Mouse (Mus musculus): ENCODE results near the gene Zbtb42. TPM values are rescaled to one million over a fixed set of nuclear protein-coding genes. Genes with fewer than 3 reads are reported as not detected.
A peak's percentile ranks its signal among the peaks of the same experiment; 100 is the strongest.

Zbtb42 gene
- polyA plus RNA-seq, 1 experiment from 2014 or later = 4.7 TPM

- H3K27me3 ChIP-seq (ENCODE audit: control insufficient read depth, insufficient read depth, low read length) = no peaks in the 10 kb centered on the region
- H3K4me2 ChIP-seq (replicated peaks) = no peak overlapping the region
- no peak overlapping the region for H3K27ac ChIP-seq
- 84% methylated on average over 6 of the region's 6 CpGs for WGBS
- DNase-seq (ENCODE audit: low spot score) (no peak), ATAC-seq (ENCODE audit: low FRiP score) (no peak)
- H3K9ac ChIP-seq = no peak overlapping the region
- H3K36me3 ChIP-seq (replicated peaks; ENCODE audit: control insufficient read depth, insufficient read depth) = peaks cover 82% of the 10 kb centered on the region
- H3K9me3 ChIP-seq (ENCODE audit: control insufficient read depth, low read length) = no peaks in the 10 kb centered on the region
- H3K4me1 ChIP-seq (replicated peaks; ENCODE audit: control insufficient read depth, insufficient read depth, low read length) = peaks cover 42% of the 10 kb centered on the region
- no peak overlapping the region for H3K4me3 ChIP-seq (replicated peaks; ENCODE audit: low read length)
Measured at GRCm38 (mm10) chr12:112659109-112659508, 19.5 kb upstream of the Zbtb42 start.

GRCm38 (mm10) chr12:112660576-112661326 is 17.9 kb upstream of the Zbtb42 start:
- DNase-seq (ENCODE audit: low spot score) (peak; percentile 82), ATAC-seq (ENCODE audit: low FRiP score) (peak; percentile 47; the same call in 1 of the 2 replicates)
- Histone ChIP-seq H3K4me1 (replicated peaks; ENCODE audit: control insufficient read depth, insufficient read depth, low read length) (peaks cover 58% of the 10 kb centered on the region), H3K27me3 (ENCODE audit: control insufficient read depth, insufficient read depth, low read length) (no peaks in the 10 kb centered on the region), H3K27ac (peak overlapping the region; percentile 88), H3K9ac (peak overlapping the region; percentile 1; the same call in 1 of the 2 replicates), H3K4me2 (replicated peaks) (peak overlapping the region; percentile 39), H3K4me3 (replicated peaks; ENCODE audit: low read length) (no peak overlapping the region), H3K36me3 (replicated peaks; ENCODE audit: control insufficient read depth, insufficient read depth) (peaks cover 75% of the 10 kb centered on the region), H3K9me3 (ENCODE audit: control insufficient read depth, low read length) (no peaks in the 10 kb centered on the region)
- 35% methylated on average over 5 of the region's 5 CpGs for WGBS

GRCm38 (mm10) chr12:112661327-112661605 is 17.4 kb upstream of the Zbtb42 start:
- ATAC-seq (ENCODE audit: low FRiP score) (no peak), DNase-seq (ENCODE audit: low spot score) (no peak)
- Histone ChIP-seq H3K9me3 (ENCODE audit: control insufficient read depth, low read length) (no peaks in the 10 kb centered on the region), H3K27me3 (ENCODE audit: control insufficient read depth, insufficient read depth, low read length) (no peaks in the 10 kb centered on the region), H3K4me1 (replicated peaks; ENCODE audit: control insufficient read depth, insufficient read depth, low read length) (peaks cover 63% of the 10 kb centered on the region), H3K9ac (0 out of 2 replicates have a peak overlapping the region, but pooled peaks have one; percentile 1), H3K4me2 (replicated peaks) (peak overlapping the region; percentile 12; the same call in 1 of the 2 replicates), H3K27ac (peak overlapping the region; percentile 88), H3K4me3 (replicated peaks; ENCODE audit: low read length) (no peak overlapping the region), H3K36me3 (replicated peaks; ENCODE audit: control insufficient read depth, insufficient read depth) (peaks cover 74% of the 10 kb centered on the region)
- WGBS = 60% methylated on average over 3 of the region's 3 CpGs

GRCm38 (mm10) chr12:112661851-112662250 is 16.8 kb upstream of the Zbtb42 start:
- no peak for DNase-seq (ENCODE audit: low spot score)
- H3K4me2 ChIP-seq (replicated peaks) = no peak overlapping the region
- 76% methylated on average over 9 of the region's 9 CpGs for WGBS
- H3K27ac ChIP-seq = peak overlapping the region; percentile 88
- peaks cover 70% of the 10 kb centered on the region for H3K36me3 ChIP-seq (replicated peaks; ENCODE audit: control insufficient read depth, insufficient read depth)
- no peak for ATAC-seq (ENCODE audit: low FRiP score)
- no peaks in the 10 kb centered on the region for H3K9me3 ChIP-seq (ENCODE audit: control insufficient read depth, low read length)
- H3K4me3 ChIP-seq (replicated peaks; ENCODE audit: low read length) = no peak overlapping the region
- no peak overlapping the region for H3K9ac ChIP-seq
- H3K4me1 ChIP-seq (replicated peaks; ENCODE audit: control insufficient read depth, insufficient read depth, low read length) = peaks cover 63% of the 10 kb centered on the region
- H3K27me3 ChIP-seq (ENCODE audit: control insufficient read depth, insufficient read depth, low read length) = no peaks in the 10 kb centered on the region

- H3K27ac ChIP-seq = peak overlapping the region; percentile 88
- ATAC-seq (ENCODE audit: low FRiP score) (no peak), DNase-seq (ENCODE audit: low spot score) (no peak)
- no peaks in the 10 kb centered on the region for H3K27me3 ChIP-seq (ENCODE audit: control insufficient read depth, insufficient read depth, low read length)
- H3K4me2 ChIP-seq (replicated peaks) = peak overlapping the region; percentile 30
- 65% methylated on average over 11 of the region's 11 CpGs for WGBS
- peak overlapping the region; percentile 47 for H3K9ac ChIP-seq
- no peak overlapping the region for H3K4me3 ChIP-seq (replicated peaks; ENCODE audit: low read length)
- H3K36me3 ChIP-seq (replicated peaks; ENCODE audit: control insufficient read depth, insufficient read depth) = peaks cover 70% of the 10 kb centered on the region
- no peaks in the 10 kb centered on the region for H3K9me3 ChIP-seq (ENCODE audit: control insufficient read depth, low read length)
- H3K4me1 ChIP-seq (replicated peaks; ENCODE audit: control insufficient read depth, insufficient read depth, low read length) = peaks cover 65% of the 10 kb centered on the region
Measured at GRCm38 (mm10) chr12:112663303-112663702, 15.3 kb upstream of the Zbtb42 start.

- Histone ChIP-seq H3K9me3 (ENCODE audit: control insufficient read depth, low read length) (no peaks in the 10 kb centered on the region), H3K4me3 (replicated peaks; ENCODE audit: low read length) (no peak overlapping the region), H3K36me3 (replicated peaks; ENCODE audit: control insufficient read depth, insufficient read depth) (peaks cover 70% of the 10 kb centered on the region), H3K4me2 (replicated peaks) (peak overlapping the region; percentile 30), H3K4me1 (replicated peaks; ENCODE audit: control insufficient read depth, insufficient read depth, low read length) (peaks cover 65% of the 10 kb centered on the region), H3K9ac (peak overlapping the region; percentile 47), H3K27me3 (ENCODE audit: control insufficient read depth, insufficient read depth, low read length) (no peaks in the 10 kb centered on the region), H3K27ac (peak overlapping the region; percentile 88)
- DNase-seq (ENCODE audit: low spot score) (no peak), ATAC-seq (ENCODE audit: low FRiP score) (peak; percentile 25)
- WGBS = 35% methylated on average over 12 of the region's 12 CpGs
Measured at GRCm38 (mm10) chr12:112663716-112664115, 14.9 kb upstream of the Zbtb42 start.

GRCm38 (mm10) chr12:112664124-112664523 is 14.5 kb upstream of the Zbtb42 start:
- peaks cover 65% of the 10 kb centered on the region for H3K4me1 ChIP-seq (replicated peaks; ENCODE audit: control insufficient read depth, insufficient read depth, low read length)
- DNase-seq (ENCODE audit: low spot score) (peak; percentile 67), ATAC-seq (ENCODE audit: low FRiP score) (peak; percentile 38)
- H3K27ac ChIP-seq = peak overlapping the region; percentile 88
- 5% methylated on average over 2 of the region's 2 CpGs for WGBS
- no peaks in the 10 kb centered on the region for H3K27me3 ChIP-seq (ENCODE audit: control insufficient read depth, insufficient read depth, low read length)
- no peaks in the 10 kb centered on the region for H3K9me3 ChIP-seq (ENCODE audit: control insufficient read depth, low read length)
- H3K4me3 ChIP-seq (replicated peaks; ENCODE audit: low read length) = no peak overlapping the region
- peaks cover 70% of the 10 kb centered on the region for H3K36me3 ChIP-seq (replicated peaks; ENCODE audit: control insufficient read depth, insufficient read depth)
- H3K9ac ChIP-seq = peak overlapping the region; percentile 47
- peak overlapping the region; percentile 30 for H3K4me2 ChIP-seq (replicated peaks)

- peak overlapping the region; percentile 88 for H3K27ac ChIP-seq
- 37% methylated on average over 5 of the region's 5 CpGs for WGBS
- H3K9ac ChIP-seq = peak overlapping the region; percentile 9; the same call in 1 of the 2 replicates
- no peak overlapping the region for H3K4me3 ChIP-seq (replicated peaks; ENCODE audit: low read length)
- H3K4me2 ChIP-seq (replicated peaks) = peak overlapping the region; percentile 27
- H3K9me3 ChIP-seq (ENCODE audit: control insufficient read depth, low read length) = no peaks in the 10 kb centered on the region
- no peak for ATAC-seq (ENCODE audit: low FRiP score)
- peaks cover 65% of the 10 kb centered on the region for H3K4me1 ChIP-seq (replicated peaks; ENCODE audit: control insufficient read depth, insufficient read depth, low read length)
- peaks cover 70% of the 10 kb centered on the region for H3K36me3 ChIP-seq (replicated peaks; ENCODE audit: control insufficient read depth, insufficient read depth)
- no peaks in the 10 kb centered on the region for H3K27me3 ChIP-seq (ENCODE audit: control insufficient read depth, insufficient read depth, low read length)
- DNase-seq (ENCODE audit: low spot score) = no peak
Measured at GRCm38 (mm10) chr12:112664656-112665055, 14.0 kb upstream of the Zbtb42 start.

GRCm38 (mm10) chr12:112665445-112665844 is 13.2 kb upstream of the Zbtb42 start:
- no peaks in the 10 kb centered on the region for H3K27me3 ChIP-seq (ENCODE audit: control insufficient read depth, insufficient read depth, low read length)
- peak; percentile 16; the same call in 1 of the 2 replicates for ATAC-seq (ENCODE audit: low FRiP score)
- DNase-seq (ENCODE audit: low spot score) = peak; percentile 82
- peak overlapping the region; percentile 88 for H3K27ac ChIP-seq
- H3K4me3 ChIP-seq (replicated peaks; ENCODE audit: low read length) = no peak overlapping the region
- WGBS = 31% methylated on average over 18 of the region's 18 CpGs
- peaks cover 70% of the 10 kb centered on the region for H3K36me3 ChIP-seq (replicated peaks; ENCODE audit: control insufficient read depth, insufficient read depth)
- peak overlapping the region; percentile 27 for H3K4me2 ChIP-seq (replicated peaks)
- H3K9me3 ChIP-seq (ENCODE audit: control insufficient read depth, low read length) = no peaks in the 10 kb centered on the region
- H3K4me1 ChIP-seq (replicated peaks; ENCODE audit: control insufficient read depth, insufficient read depth, low read length) = peaks cover 60% of the 10 kb centered on the region
- peak overlapping the region; percentile 9; the same call in 1 of the 2 replicates for H3K9ac ChIP-seq

All from hindbrain, embryonic 14.5 days (tissue).